Mouse (Mus musculus) brain, embryonic 14.5 days (tissue): ENCODE measurements around the gene Kcnh5.

Experiments
- CTCF ChIP-seq: fragments of 200-500 bp; IDR thresholded peaks from 2 replicates; pipeline ENCODE4 v1.5.1; 2012; ENCODE audit warnings: inconsistent platforms, mild to moderate bottlenecking, moderate library complexity, borderline replicate concordance; ENCODE audit not compliant: insufficient read depth, insufficient read length; ENCODE audit errors: extremely low read depth
- POLR2A ChIP-seq: fragments of 200-500 bp; IDR thresholded peaks from 2 replicates; pipeline ENCODE4 v1.6.1; 2012; ENCODE audit warnings: mild to moderate bottlenecking, inconsistent platforms, borderline replicate concordance; ENCODE audit not compliant: poor library complexity, insufficient read depth, insufficient read length, severe bottlenecking; ENCODE audit errors: extremely low read depth

- TF ChIP-seq CTCF (no peak), POLR2A (no peak)
Observed at GRCm38 (mm10) chr12:75139792-75140191, 37.3 kb downstream of the Kcnh5 start.
